Mouse (Mus musculus) C2C12 (cell line): Measurements from ENCODE around the gene Ralgps2.

Source experiments
- CEBPB ChIP-seq: IDR thresholded peaks from one replicate; pipeline ENCODE4 v1.6.1; 2011; ENCODE audit warnings: low read depth, mild to moderate bottlenecking, control low read depth, moderate library complexity
- CTCF ChIP-seq: IDR thresholded peaks from one replicate; pipeline ENCODE4 v1.5.1; 2011; ENCODE audit not compliant: control insufficient read depth, insufficient read depth, insufficient read length
- FOSL1 ChIP-seq: IDR thresholded peaks from one replicate; pipeline ENCODE4 v1.8.0; 2011; ENCODE audit warnings: mild to moderate bottlenecking, low read length; ENCODE audit not compliant: poor library complexity, insufficient read depth, severe bottlenecking
- MAX ChIP-seq: IDR thresholded peaks from one replicate; pipeline ENCODE4 v1.6.1; 2011; ENCODE audit warnings: mild to moderate bottlenecking, control low read depth
- MYOD1 ChIP-seq: IDR thresholded peaks from one replicate; pipeline ENCODE4 v1.6.1; 2011; ENCODE audit warnings: low read depth; ENCODE audit not compliant: control insufficient read depth, insufficient read length
- MYOG ChIP-seq: IDR thresholded peaks from one replicate; pipeline ENCODE4 v1.6.1; 2011; ENCODE audit not compliant: control insufficient read depth, insufficient read length; ENCODE audit errors: extremely low read depth
- USF1 ChIP-seq: IDR thresholded peaks from one replicate; pipeline ENCODE4 v1.6.1; 2011; ENCODE audit warnings: low read depth, mild to moderate bottlenecking, control low read depth, moderate library complexity

- no peak for TF ChIP-seq CTCF
- TF ChIP-seq USF1, result no peak
- TF ChIP-seq MYOG, result no peak
- no peak for TF ChIP-seq MYOD1
- no peak for TF ChIP-seq CEBPB
- no peak for TF ChIP-seq MAX
- no peak for TF ChIP-seq FOSL1
Observed at GRCm38 (mm10) chr1:156939251-156940141, at the start of gene Ralgps2.
